Mouse (Mus musculus) T-helper 2 cell (primary cell): ENCODE measurements at regions not wholly inside any gene's neighbourhood (a gene's known extent, or its start where the extent isn't known, plus 50 kb on each side); places are given as distances from the start of the nearest gene placed in this dataset.

Source experiments
- in situ Hi-C: fragments of 300-600 bp; cut with MboI, MseI; formaldehyde crosslinking; loops from one replicate; pipeline ENCODE4 v1.15.1; 2025; ENCODE audit warnings: high pct_unique_total_duplicates

GRCm38 (mm10) chr4:20988474-20988873 lies 697.3 kb downstream of the Prdm13 start:
- in situ Hi-C loops, result no loop called here

DNA sequence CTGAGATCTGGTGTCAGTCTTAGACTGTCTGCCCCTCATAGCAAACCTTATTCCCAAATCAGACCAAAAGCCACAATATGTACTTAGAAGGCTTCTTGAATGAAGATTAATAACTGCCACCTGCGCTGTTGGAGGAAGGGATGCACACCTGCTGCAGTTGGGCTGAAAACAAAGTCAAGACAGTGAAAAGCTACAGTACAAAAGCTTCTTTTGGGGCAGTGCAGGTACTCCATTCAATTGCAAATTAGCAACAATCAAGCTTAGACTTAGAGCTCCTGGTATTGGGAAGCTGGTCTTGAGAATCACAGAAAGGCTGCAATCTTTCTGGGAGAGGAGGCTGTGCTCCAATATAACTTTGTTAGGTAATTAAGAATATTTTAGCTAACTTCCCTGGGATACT lies 712.3 kb downstream of the Prdm13 start:
- in situ Hi-C loops, result no loop called here

- in situ Hi-C loops, result no loop called here
Measured at GRCm38 (mm10) chr4:20972136-20972875, 713.5 kb downstream of the Prdm13 start.

DNA sequence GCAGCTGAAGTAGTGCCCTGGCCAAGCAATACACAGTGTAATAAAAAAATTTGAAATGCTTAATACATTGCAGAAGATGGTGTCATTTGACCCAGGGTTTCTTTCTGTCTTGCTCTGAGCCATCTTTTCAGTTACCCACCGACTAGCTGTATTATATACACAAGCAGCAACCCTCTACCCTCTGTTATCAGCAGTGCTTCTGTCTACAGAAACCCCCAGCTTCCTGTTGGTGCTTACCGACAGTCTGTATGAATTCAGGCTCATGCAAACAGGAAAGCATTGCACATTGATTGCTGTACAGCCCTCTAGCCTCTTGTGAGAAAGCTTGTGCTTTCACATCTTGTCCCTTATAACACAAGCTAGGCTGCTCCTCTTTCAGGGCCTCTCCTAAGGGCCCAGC lies 736.1 kb downstream of the Prdm13 start:
- in situ Hi-C loops, result loop anchor here (10.0 kb wide), 1 partner anchor 605 kb away; no protein-coding TSS in a partner anchor
